Mouse (Mus musculus) stomach, embryonic 15.5 days (tissue): Measurements from ENCODE around the gene Hddc2. TPM values are rescaled to one million over a fixed set of nuclear protein-coding genes. Genes with fewer than 3 reads are reported as not detected.

Experiments used
- ATAC-seq: fragments of 200-750 bp; cut with Nextera tagmentation; 2 replicates; pipeline ENCODE4 v1.8.0; 2017; ENCODE audit warnings: low read depth, moderate number of reproducible peaks, moderate TSS enrichment; ENCODE audit not compliant: insufficient read depth, low FRiP score
- H3K27ac ChIP-seq: fragments of 300-500 bp; sonication (generic); 2 replicates; pipeline ENCODE4 v1.5.1; 2015; ENCODE audit warnings: mild to moderate bottlenecking, inconsistent platforms
- H3K27me3 ChIP-seq: fragments of 300-500 bp; sonication (generic); replicated peaks from 2 replicates; pipeline ENCODE4 v1.6.1; 2015; ENCODE audit warnings: inconsistent platforms
- H3K36me3 ChIP-seq: fragments of 300-500 bp; sonication (generic); 2 replicates; pipeline ENCODE4 v1.6.1; 2015; ENCODE audit warnings: inconsistent platforms
- H3K4me1 ChIP-seq: fragments of 300-500 bp; sonication (generic); 2 replicates; pipeline ENCODE4 v1.6.1; 2015; ENCODE audit warnings: inconsistent platforms
- H3K4me2 ChIP-seq: fragments of 300-500 bp; sonication (generic); 2 replicates; pipeline ENCODE4 v1.6.1; 2015; ENCODE audit warnings: mild to moderate bottlenecking, inconsistent platforms
- H3K4me3 ChIP-seq: fragments of 300-500 bp; sonication (generic); replicated peaks from 2 replicates; pipeline ENCODE4 v1.5.1; 2015; ENCODE audit warnings: inconsistent platforms
- H3K9ac ChIP-seq: fragments of 300-500 bp; sonication (generic); 2 replicates; pipeline ENCODE4 v1.6.1; 2015; ENCODE audit warnings: inconsistent platforms
- H3K9me3 ChIP-seq: fragments of 300-500 bp; sonication (generic); 2 replicates; pipeline ENCODE4 v1.6.1; 2016; ENCODE audit warnings: inconsistent platforms
- WGBS: fragments of 180-500 bp; shearing (Covaris S2); methylation state at CpG from one replicate; pipeline ENCODE4 v1.1.7; 2015; 5-methylcytosine and 5-hydroxymethylcytosine counted together
- polyA plus RNA-seq: library from polyadenylated mRNA; unstranded; fragments of >200 nt; fragmentation: Nextera tagmentation; extraction: Ambion mirVana; gene quantifications from 2 replicates; pipeline ENCODE4 v1.2.1, GENCODE M21; 2015

Hddc2 gene
- 64.7 and 66.0 TPM in 2 replicates for polyA plus RNA-seq

DNA sequence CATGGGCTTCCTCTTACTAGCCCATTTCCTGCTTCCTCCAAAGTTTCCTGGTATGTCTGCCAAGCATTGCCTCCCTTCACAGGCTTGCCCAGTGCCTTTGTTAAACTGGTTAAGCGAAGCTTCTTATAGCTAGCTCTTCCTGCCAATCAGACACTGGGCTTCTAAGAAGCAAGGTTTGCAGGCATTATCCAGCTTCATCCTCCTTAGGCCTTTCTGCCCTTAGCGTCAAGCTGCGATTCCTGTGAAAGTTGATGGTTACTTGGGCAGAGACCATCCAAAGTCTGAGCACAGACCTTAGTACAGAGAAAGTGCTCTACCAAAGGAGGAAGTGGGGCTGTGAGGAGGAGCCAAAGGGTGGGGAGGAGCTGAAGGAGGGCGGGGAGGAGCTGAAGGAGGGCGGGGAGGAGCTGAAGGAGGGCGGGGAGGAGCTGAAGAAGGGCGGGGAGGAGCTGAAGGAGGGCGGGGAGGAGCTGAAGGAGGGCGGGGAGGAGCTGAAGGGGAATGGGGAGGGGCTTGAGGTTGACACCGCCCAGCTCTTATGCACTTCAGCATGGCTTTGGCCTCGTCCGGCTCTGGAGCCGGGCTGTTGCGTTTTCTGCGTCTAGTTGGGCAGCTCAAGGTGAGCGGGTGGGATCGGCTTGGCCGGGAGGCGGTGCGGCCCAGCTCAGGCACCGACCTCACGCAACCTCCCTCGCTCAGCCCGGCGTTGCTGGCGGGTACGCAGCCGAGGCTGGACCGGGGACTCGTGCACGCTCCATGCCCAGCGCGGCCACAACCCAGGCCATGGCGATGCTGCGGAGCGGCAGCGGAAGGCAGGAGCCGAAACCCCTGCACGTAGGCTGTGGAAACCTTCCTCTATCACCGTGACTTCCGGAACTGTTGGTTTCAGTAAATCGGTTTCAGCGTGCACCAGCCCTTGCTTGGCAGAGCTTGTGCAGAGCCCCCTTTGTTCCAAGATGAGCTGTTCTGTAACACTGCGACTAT is at the start of gene Hddc2:
Gene Hddc2 (plus strand): TSS at position 519 of the 984 bp plus-strand sequence.
- Histone ChIP-seq H3K9me3 (no peaks in the 10 kb centered on the region), H3K9ac (peak within 1 kb of the TSS; percentile 53; the same call in 1 of the 2 replicates), H3K4me2 (peak within 1 kb of the TSS; percentile 59), H3K4me3 (peak within 1 kb of the TSS; percentile 76), H3K27me3 (no peaks in the 10 kb centered on the region), H3K36me3 (peaks cover 4% of the 10 kb centered on the region; the same call in 1 of the 2 replicates), H3K27ac (peak within 1 kb of the TSS; percentile 95), H3K4me1 (peaks cover 3% of the 10 kb centered on the region)
- ATAC-seq = peak; percentile 95
- WGBS = 3% methylated on average over 44 of the region's 44 CpGs

DNA sequence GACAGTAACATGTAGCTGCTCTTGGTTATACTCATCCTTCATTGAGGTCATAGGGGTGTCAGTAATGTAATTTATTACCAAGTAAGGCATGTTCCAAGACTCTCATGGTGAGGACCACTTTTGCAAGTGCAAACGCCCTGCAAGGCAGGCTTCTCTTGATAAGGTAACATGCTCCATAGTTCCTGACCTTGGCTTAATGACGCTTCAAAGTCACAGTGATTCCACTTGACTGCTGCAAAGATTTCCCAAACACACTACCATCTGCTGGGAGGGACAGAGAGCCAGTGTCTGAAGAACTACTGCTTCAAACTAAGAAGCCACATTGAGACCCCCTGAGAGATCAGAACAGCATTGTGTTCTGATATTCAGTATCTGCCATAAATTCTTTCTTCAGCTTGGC is 40.4 kb upstream of the Hddc2 start:
- no peak overlapping the region for H3K4me2 ChIP-seq
- H3K4me1 ChIP-seq = no peaks in the 10 kb centered on the region
- no peak overlapping the region for H3K9ac ChIP-seq
- no peak overlapping the region for H3K4me3 ChIP-seq
- no peak overlapping the region for H3K27ac ChIP-seq
- no peaks in the 10 kb centered on the region for H3K9me3 ChIP-seq
- ATAC-seq = no peak
- WGBS = 53% methylated on average over 2 of the region's 2 CpGs
- no peaks in the 10 kb centered on the region for H3K36me3 ChIP-seq
- H3K27me3 ChIP-seq = no peaks in the 10 kb centered on the region

DNA sequence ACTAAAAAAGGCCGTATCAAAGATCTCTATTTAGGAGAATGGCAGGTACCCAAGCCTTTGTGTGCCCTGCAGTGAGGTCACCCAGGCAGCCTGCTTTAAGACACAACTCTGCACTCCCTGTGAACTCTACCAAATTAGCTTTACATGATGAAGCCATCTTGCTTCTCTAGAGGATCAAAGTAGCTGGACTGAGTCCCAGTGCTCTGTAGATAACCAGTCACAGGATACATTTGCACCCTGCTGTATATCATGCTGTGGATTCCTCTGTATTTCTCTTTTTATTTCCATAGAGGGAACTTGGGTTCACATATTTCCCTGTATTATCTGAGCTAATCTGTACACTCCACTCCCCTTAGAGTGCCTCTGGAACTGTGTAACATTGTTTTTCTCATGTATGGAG is 40.0 kb upstream of the Hddc2 start:
- H3K36me3 ChIP-seq = no peaks in the 10 kb centered on the region
- no peak overlapping the region for H3K9ac ChIP-seq
- H3K27me3 ChIP-seq = no peaks in the 10 kb centered on the region
- H3K4me2 ChIP-seq = no peak overlapping the region
- peak; percentile 53; the same call in 1 of the 2 replicates for ATAC-seq
- H3K4me1 ChIP-seq = no peaks in the 10 kb centered on the region
- no peaks in the 10 kb centered on the region for H3K9me3 ChIP-seq
- H3K27ac ChIP-seq = no peak overlapping the region
- 57% methylated on average over 1 of the region's 1 CpGs for WGBS
- no peak overlapping the region for H3K4me3 ChIP-seq

DNA sequence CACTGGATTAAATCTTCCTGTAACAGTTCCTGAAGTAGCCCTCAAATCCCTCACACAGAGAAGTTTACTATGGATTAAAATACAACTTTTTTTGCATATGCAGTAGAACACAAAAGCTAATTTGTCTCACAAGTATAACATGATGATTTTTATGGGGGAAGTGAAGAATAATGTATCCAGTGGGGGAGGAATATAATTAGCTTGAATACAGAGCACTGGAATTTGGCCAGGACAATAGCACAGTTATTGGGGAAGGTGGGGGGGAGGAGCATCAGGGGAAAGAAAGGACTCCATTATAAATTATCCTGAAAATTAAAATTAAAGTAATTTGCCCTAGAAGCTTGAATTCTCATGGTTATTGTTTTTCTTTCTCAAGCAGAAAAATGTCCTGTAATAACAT is 25.4 kb upstream of the Hddc2 start:
- Histone ChIP-seq H3K9ac (no peak overlapping the region), H3K36me3 (no peaks in the 10 kb centered on the region), H3K4me2 (no peak overlapping the region), H3K4me3 (no peak overlapping the region), H3K27me3 (no peaks in the 10 kb centered on the region), H3K9me3 (no peaks in the 10 kb centered on the region), H3K27ac (no peak overlapping the region), H3K4me1 (no peaks in the 10 kb centered on the region)
- no peak for ATAC-seq

DNA sequence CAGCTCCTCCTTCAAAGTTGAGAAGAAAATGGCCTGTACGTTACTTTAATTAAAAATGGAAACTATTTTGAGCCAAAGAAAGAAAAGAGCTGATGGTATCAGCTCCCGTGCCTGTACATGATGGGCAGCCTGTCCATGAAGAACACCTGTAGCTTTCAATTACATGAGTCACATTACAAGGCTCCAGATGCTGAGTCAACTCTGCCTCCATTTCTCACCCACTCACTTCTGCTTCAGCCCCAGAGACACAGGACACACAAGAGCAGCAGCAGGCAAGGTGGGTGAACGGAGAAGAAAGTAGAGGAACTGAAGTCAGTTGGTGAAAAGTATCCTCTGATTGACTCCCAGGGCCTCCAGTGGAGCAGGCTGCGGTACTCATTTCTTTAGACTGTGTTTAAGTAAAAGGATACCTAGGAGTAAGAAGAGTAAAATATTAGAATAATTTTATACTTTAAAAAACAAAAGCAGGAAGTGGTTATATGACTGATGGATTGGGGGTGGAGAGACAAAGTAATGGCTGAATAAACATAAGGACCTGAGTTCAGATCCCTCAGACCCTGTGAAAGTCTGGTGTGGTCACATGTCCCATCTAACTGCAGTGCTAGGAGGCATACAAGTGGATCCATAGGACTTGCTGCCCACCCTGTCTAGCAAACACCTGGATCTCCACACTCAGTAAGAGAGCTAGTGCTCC is 24.3 kb upstream of the Hddc2 start:
- Histone ChIP-seq H3K27me3 (no peaks in the 10 kb centered on the region), H3K9me3 (no peaks in the 10 kb centered on the region), H3K27ac (no peak overlapping the region), H3K36me3 (no peaks in the 10 kb centered on the region), H3K9ac (no peak overlapping the region), H3K4me2 (no peak overlapping the region), H3K4me1 (no peaks in the 10 kb centered on the region), H3K4me3 (no peak overlapping the region)
- ATAC-seq = no peak
- WGBS = 87% methylated on average over 4 of the region's 4 CpGs

DNA sequence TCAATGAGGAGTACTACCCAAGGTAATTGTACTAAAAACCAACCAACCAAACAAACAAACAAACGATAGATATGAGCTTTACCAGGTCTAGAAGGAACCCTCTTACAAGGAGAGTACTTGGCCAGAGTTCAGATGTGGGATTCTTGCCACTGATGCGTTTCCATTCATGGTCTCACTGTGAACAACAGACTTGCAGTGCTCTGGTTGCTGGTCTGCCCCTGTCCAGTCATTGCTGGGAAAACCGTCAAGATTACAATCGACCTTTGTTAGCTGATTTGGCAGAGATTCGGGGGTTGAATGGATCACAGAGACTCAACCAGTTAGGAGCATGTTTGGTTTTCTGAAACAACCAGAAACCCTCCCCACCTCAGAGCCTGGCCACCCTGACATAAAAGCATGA is 17.5 kb upstream of the Hddc2 start:
- H3K27me3 ChIP-seq = no peaks in the 10 kb centered on the region
- H3K4me1 ChIP-seq = no peaks in the 10 kb centered on the region
- ATAC-seq = no peak
- H3K36me3 ChIP-seq = no peaks in the 10 kb centered on the region
- no peak overlapping the region for H3K9ac ChIP-seq
- 58% methylated on average over 5 of the region's 5 CpGs for WGBS
- H3K9me3 ChIP-seq = no peaks in the 10 kb centered on the region
- H3K4me3 ChIP-seq = no peak overlapping the region
- H3K27ac ChIP-seq = no peak overlapping the region
- H3K4me2 ChIP-seq = no peak overlapping the region

DNA sequence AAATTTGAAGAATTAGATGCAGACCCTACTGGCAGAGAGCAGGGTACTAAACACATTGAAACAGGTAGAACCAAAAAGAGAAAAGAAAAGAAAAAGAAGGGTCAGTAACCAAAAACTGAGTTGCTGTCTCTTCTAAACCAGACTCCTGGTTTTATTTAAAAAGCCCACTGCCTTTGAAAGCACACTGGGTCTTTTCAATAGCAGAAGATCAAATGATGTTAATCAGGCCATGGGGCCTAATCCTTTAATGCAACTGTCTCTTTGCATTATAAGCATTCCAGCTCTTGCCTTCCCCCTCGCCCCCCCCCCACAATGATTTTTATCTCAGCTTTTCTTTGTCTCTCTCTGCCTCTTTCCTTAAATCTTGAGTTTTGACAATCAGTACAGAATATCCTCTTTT is 16.7 kb upstream of the Hddc2 start:
- Histone ChIP-seq H3K4me1 (no peaks in the 10 kb centered on the region), H3K4me2 (no peak overlapping the region), H3K27me3 (no peaks in the 10 kb centered on the region), H3K4me3 (no peak overlapping the region), H3K27ac (no peak overlapping the region), H3K9me3 (no peaks in the 10 kb centered on the region), H3K9ac (no peak overlapping the region), H3K36me3 (no peaks in the 10 kb centered on the region)
- ATAC-seq = no peak
- WGBS = 44% methylated on average over 1 of the region's 1 CpGs

DNA sequence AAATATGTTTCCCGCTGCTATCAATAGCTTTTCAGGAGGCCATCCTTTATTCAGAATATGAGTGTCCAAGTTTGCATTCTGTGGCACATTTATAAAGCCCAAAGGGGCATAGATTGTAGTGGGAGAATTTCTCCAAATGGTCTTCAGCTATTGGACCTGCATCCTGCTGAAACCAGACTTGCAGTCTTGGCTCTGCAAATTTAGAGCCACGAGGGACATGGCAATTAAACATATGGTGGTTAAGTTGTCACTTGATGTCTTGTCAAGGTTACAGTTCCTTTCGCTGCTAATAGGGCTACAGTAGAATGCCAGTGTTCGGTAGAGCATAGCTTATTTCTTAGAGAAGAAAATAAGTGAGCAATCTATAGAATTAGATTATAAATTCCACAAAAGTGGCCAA is 16.1 kb upstream of the Hddc2 start:
- WGBS = 76% methylated on average over 4 of the region's 4 CpGs

DNA sequence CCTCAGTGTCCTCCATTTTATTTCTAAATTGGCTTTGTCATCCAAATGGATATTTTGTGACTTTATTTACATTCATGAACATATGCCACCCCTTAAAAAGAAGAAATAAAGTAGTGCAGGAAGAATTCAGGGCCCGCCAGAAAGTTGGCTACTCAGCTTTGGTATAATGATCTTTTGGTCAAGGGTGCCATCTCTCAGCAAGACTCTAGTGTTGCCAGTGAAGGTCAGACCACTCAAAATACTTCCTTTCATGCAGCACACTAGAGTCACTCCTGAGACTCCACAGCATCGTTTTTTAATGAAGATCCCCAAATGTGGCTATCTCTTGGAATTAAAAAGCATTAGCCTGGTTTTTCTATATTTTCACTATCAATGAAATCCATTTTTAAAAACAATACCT is 14.9 kb upstream of the Hddc2 start:
- Histone ChIP-seq H3K4me2 (no peak overlapping the region), H3K27ac (no peak overlapping the region), H3K27me3 (no peaks in the 10 kb centered on the region), H3K9ac (no peak overlapping the region), H3K4me1 (no peaks in the 10 kb centered on the region), H3K36me3 (no peaks in the 10 kb centered on the region), H3K4me3 (no peak overlapping the region), H3K9me3 (no peaks in the 10 kb centered on the region)
- WGBS = 72% methylated on average over 2 of the region's 2 CpGs
- no peak for ATAC-seq

More for the DNA sequence above, 16.1 kb upstream of the Hddc2 start:
- H3K9ac ChIP-seq = no peak overlapping the region
- no peaks in the 10 kb centered on the region for H3K4me1 ChIP-seq
- H3K27ac ChIP-seq = no peak overlapping the region
- no peaks in the 10 kb centered on the region for H3K36me3 ChIP-seq
- ATAC-seq = no peak
- H3K27me3 ChIP-seq = no peaks in the 10 kb centered on the region
- H3K4me2 ChIP-seq = no peak overlapping the region
- no peaks in the 10 kb centered on the region for H3K9me3 ChIP-seq
- H3K4me3 ChIP-seq = no peak overlapping the region

DNA sequence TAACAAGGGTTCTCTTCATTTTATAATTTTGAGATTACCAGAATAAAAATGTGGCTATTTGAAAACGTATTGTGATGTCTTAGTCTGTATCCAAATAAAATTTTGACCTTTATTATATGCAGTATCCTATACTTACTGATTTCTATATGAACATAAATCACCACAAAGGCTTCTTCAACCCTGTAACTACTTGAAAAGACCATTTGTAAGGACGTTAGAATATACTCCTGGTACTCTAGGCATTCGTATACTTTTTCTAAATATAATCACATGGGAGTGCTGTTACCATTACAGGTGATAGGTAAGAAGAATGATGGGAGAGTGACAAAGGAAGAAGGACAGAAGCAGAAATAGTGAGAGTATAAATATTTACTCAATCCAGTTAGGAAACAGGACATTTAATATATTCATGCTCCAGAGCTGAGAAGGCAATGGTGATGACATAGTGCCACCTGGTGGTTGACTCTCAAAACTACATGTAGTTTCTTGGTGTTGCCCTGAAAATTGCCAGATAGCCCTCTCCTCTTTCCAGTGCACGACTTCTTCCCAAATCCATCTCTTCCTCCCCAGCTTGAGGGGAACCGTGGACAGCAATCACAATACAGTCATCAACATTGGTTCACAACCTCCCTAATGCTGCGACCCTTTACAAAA is 14.1 kb upstream of the Hddc2 start:
- Histone ChIP-seq H3K9ac (no peak overlapping the region), H3K27me3 (no peaks in the 10 kb centered on the region), H3K36me3 (no peaks in the 10 kb centered on the region), H3K27ac (no peak overlapping the region), H3K9me3 (no peaks in the 10 kb centered on the region), H3K4me2 (no peak overlapping the region), H3K4me3 (no peak overlapping the region), H3K4me1 (no peaks in the 10 kb centered on the region)
- WGBS = 22% methylated on average over 6 of the region's 6 CpGs
- ATAC-seq = no peak

DNA sequence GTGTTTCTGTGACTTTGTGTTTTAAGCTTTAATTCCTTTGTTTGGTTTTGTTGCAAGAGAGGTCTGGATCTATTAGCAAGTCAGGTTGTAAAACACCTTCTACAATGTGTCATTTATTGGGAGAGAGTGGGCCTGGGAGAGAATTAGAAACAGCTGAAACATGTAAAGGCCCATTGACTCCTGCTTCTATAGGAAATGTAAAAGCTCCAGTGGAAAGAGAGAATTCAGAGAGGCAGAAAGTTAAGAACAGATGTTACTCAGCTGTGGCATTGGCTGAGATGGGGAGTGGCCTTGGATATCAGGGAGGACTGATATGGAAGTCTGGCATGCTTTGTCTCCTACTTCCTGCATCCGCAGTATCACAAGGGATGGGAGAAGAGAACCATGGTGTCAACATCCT is 12.9 kb upstream of the Hddc2 start:
- no peaks in the 10 kb centered on the region for H3K9me3 ChIP-seq
- no peaks in the 10 kb centered on the region for H3K27me3 ChIP-seq
- no peaks in the 10 kb centered on the region for H3K4me1 ChIP-seq
- H3K4me2 ChIP-seq = no peak overlapping the region
- no peak overlapping the region for H3K9ac ChIP-seq
- H3K27ac ChIP-seq = no peak overlapping the region
- H3K36me3 ChIP-seq = no peaks in the 10 kb centered on the region
- 63% methylated on average over 1 of the region's 1 CpGs for WGBS
- no peak for ATAC-seq
- H3K4me3 ChIP-seq = no peak overlapping the region

DNA sequence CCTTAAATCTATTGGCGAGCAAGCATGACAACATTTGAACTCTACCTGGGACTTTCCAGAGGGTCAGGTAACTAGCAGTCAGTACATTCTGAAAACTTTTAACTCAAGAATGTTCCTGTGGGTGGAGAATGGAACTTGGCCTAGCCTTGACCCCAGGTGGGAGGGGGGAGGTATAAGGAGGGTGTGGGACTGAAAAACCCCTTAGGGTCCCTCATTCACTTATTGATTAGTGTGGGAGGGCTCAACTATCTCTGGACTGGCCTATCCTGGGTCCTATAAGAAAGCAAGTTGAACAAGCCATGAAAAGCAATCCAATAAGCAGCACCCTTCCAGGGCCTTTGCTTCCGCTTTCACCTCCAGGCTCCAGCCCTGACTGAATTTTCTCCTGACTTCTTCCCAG is 9.7 kb upstream of the Hddc2 start:
- ATAC-seq = no peak
- 98% methylated on average over 2 of the region's 2 CpGs for WGBS
- no peaks in the 10 kb centered on the region for H3K9me3 ChIP-seq
- H3K9ac ChIP-seq = no peak overlapping the region
- H3K27me3 ChIP-seq = no peaks in the 10 kb centered on the region
- H3K4me2 ChIP-seq = no peak overlapping the region
- H3K36me3 ChIP-seq = no peaks in the 10 kb centered on the region
- no peak overlapping the region for H3K4me3 ChIP-seq
- no peak overlapping the region for H3K27ac ChIP-seq
- no peaks in the 10 kb centered on the region for H3K4me1 ChIP-seq
